Mouse (Mus musculus) forebrain, embryonic 11.5 days (tissue): Measurements from ENCODE around the gene Ankrd65. TPM values are rescaled to one million over a fixed set of nuclear protein-coding genes. Genes with fewer than 3 reads are reported as not detected.
A peak's percentile ranks its signal among the peaks of the same experiment; 100 is the strongest.

Source experiments
- ATAC-seq: fragments of 200-750 bp; cut with Nextera tagmentation; replicated peaks from 2 replicates; pipeline ENCODE4 v1.8.0; 2017; ENCODE audit warnings: moderate TSS enrichment; ENCODE audit not compliant: low FRiP score
- DNase-seq: peaks from one replicate; pipeline ENCODE4 v3.0.0-alpha.2; 2017; ENCODE audit warnings: low spot score
- H3K27ac ChIP-seq: fragments of 300-500 bp; sonication (generic); 2 replicates; pipeline ENCODE4 v1.5.1; 2014; ENCODE audit warnings: low read depth, low read length
- H3K27me3 ChIP-seq: fragments of 300-500 bp; sonication (generic); 2 replicates; pipeline ENCODE4 v1.6.1; 2014; ENCODE audit warnings: mild to moderate bottlenecking, low read length, mixed read lengths; ENCODE audit not compliant: control insufficient read depth, insufficient read depth
- H3K36me3 ChIP-seq: fragments of 300-500 bp; sonication (generic); 2 replicates; pipeline ENCODE4 v1.6.1; 2014; ENCODE audit warnings: mild to moderate bottlenecking, low read length, moderate library complexity, mixed read lengths; ENCODE audit not compliant: control insufficient read depth, insufficient read depth
- H3K4me1 ChIP-seq: fragments of 300-500 bp; sonication (generic); replicated peaks from 2 replicates; pipeline ENCODE4 v1.6.1; 2014; ENCODE audit warnings: low read length, mixed read lengths; ENCODE audit not compliant: control insufficient read depth, insufficient read depth
- H3K4me2 ChIP-seq: fragments of 300-500 bp; sonication (generic); 2 replicates; pipeline ENCODE4 v1.6.1; 2014; ENCODE audit warnings: low read depth, mild to moderate bottlenecking, low read length, moderate library complexity, mixed read lengths; ENCODE audit not compliant: severe bottlenecking
- H3K4me3 ChIP-seq: fragments of 300-500 bp; sonication (generic); 2 replicates; pipeline ENCODE4 v1.5.1; 2014; ENCODE audit warnings: low read depth, low read length
- H3K9ac ChIP-seq: fragments of 300-500 bp; sonication (generic); 2 replicates; pipeline ENCODE4 v1.6.1; 2014; ENCODE audit warnings: low read length
- H3K9me3 ChIP-seq: fragments of 300-500 bp; sonication (generic); 2 replicates; pipeline ENCODE4 v1.6.1; 2016; ENCODE audit warnings: low read length, mixed read lengths; ENCODE audit not compliant: control insufficient read depth
- WGBS: fragments of 180-500 bp; shearing (Covaris S2); extraction: QIAGEN DNeasy Blood & Tissue Kit; methylation state at CpG from one replicate; pipeline ENCODE4 v1.1.7; 2014; 5-methylcytosine and 5-hydroxymethylcytosine counted together
- polyA plus RNA-seq: library from polyadenylated mRNA; unstranded; fragments of >200 nt; fragmentation: Nextera tagmentation; extraction: Ambion mirVana; gene quantifications from 2 replicates; pipeline ENCODE4 v1.2.1, GENCODE M21; 2014

The Ankrd65 gene
- polyA plus RNA-seq, 1 experiment from 2014 or later: not detected

- ATAC-seq: no peak
- no peaks in the 10 kb centered on the region for H3K27me3 ChIP-seq
- WGBS: 76% methylated on average over 24 of the region's 24 CpGs
- no peak overlapping the region for H3K4me3 ChIP-seq
- no peaks in the 10 kb centered on the region for H3K4me1 ChIP-seq
- H3K27ac ChIP-seq: no peak overlapping the region
- no peaks in the 10 kb centered on the region for H3K9me3 ChIP-seq
- no peaks in the 10 kb centered on the region for H3K36me3 ChIP-seq
- H3K4me2 ChIP-seq: no peak overlapping the region
- H3K9ac ChIP-seq: no peak overlapping the region
- no peak for DNase-seq
These were observed 1.1 kb downstream of the Ankrd65 start for GRCm38 (mm10) chr4:155791240-155791933.

- H3K9ac ChIP-seq: no peak overlapping the region
- H3K4me2 ChIP-seq: no peak overlapping the region
- DNase-seq: no peak
- H3K27me3 ChIP-seq: no peaks in the 10 kb centered on the region
- ATAC-seq: no peak
- no peaks in the 10 kb centered on the region for H3K4me1 ChIP-seq
- no peak overlapping the region for H3K27ac ChIP-seq
- 90% methylated on average over 2 of the region's 2 CpGs for WGBS
- no peaks in the 10 kb centered on the region for H3K9me3 ChIP-seq
- no peak overlapping the region for H3K4me3 ChIP-seq
- no peaks in the 10 kb centered on the region for H3K36me3 ChIP-seq
These were observed 3.5 kb downstream of the Ankrd65 start for GRCm38 (mm10) chr4:155793730-155794129.

GRCm38 (mm10) chr4:155802075-155802474, 11.8 kb downstream of the Ankrd65 start:
- Histone ChIP-seq H3K4me3 (no peak overlapping the region), H3K36me3 (no peaks in the 10 kb centered on the region), H3K9ac (no peak overlapping the region), H3K27ac (no peak overlapping the region), H3K4me1 (peaks cover 5% of the 10 kb centered on the region; the same call in 1 of the 2 replicates), H3K4me2 (no peak overlapping the region), H3K9me3 (no peaks in the 10 kb centered on the region), H3K27me3 (no peaks in the 10 kb centered on the region; the same call in 1 of the 2 replicates)
- DNase-seq (no peak), ATAC-seq (no peak)
- WGBS: 100% methylated on average over 1 of the region's 1 CpGs

- peak within 1 kb of the TSS; percentile 91 for H3K4me3 ChIP-seq
- DNase-seq: no peak
- no peaks in the 10 kb centered on the region for H3K9me3 ChIP-seq
- H3K36me3 ChIP-seq: no peaks in the 10 kb centered on the region; the same call in 1 of the 2 replicates
- peak within 1 kb of the TSS; percentile 60 for H3K4me2 ChIP-seq
- peak within 1 kb of the TSS; percentile 48; the same call in 1 of the 2 replicates for H3K27ac ChIP-seq
- peak within 1 kb of the TSS; percentile 90 for H3K9ac ChIP-seq
- peaks cover 5% of the 10 kb centered on the region; the same call in 1 of the 2 replicates for H3K4me1 ChIP-seq
- peak; percentile 40 for ATAC-seq
- no peaks in the 10 kb centered on the region; the same call in 1 of the 2 replicates for H3K27me3 ChIP-seq
- 9% methylated on average over 12 of the region's 12 CpGs for WGBS
These were observed 12.6 kb downstream of the Ankrd65 start, which contains the start of gene Mrpl20 for GRCm38 (mm10) chr4:155802741-155803339. Gene Mrpl20 (plus strand): TSS chr4:155802878.

- Histone ChIP-seq H3K27ac (peak overlapping the region; percentile 48; the same call in 1 of the 2 replicates), H3K9ac (peak overlapping the region; percentile 90), H3K9me3 (no peaks in the 10 kb centered on the region), H3K36me3 (no peaks in the 10 kb centered on the region; the same call in none of the 2 replicates), H3K4me1 (peaks cover 5% of the 10 kb centered on the region; the same call in 1 of the 2 replicates), H3K4me3 (peak overlapping the region; percentile 91), H3K4me2 (peak overlapping the region; percentile 60), H3K27me3 (no peaks in the 10 kb centered on the region; the same call in 1 of the 2 replicates)
- ATAC-seq: peak; percentile 97
- WGBS: under 1% methylated on average over 58 of the region's 58 CpGs
- DNase-seq: peak; percentile 98
These were observed 13.3 kb downstream of the Ankrd65 start for GRCm38 (mm10) chr4:155803340-155804041.

GRCm38 (mm10) chr4:155807841-155808240, 17.6 kb downstream of the Ankrd65 start:
- Histone ChIP-seq H3K4me1 (peaks cover 7% of the 10 kb centered on the region; the same call in 1 of the 2 replicates), H3K36me3 (no peaks in the 10 kb centered on the region; the same call in none of the 2 replicates), H3K9ac (no peak overlapping the region), H3K27me3 (no peaks in the 10 kb centered on the region), H3K4me2 (no peak overlapping the region), H3K27ac (no peak overlapping the region), H3K9me3 (no peaks in the 10 kb centered on the region), H3K4me3 (no peak overlapping the region)
- 89% methylated on average over 3 of the region's 3 CpGs for WGBS
- no peak for DNase-seq
- ATAC-seq: no peak

GRCm38 (mm10) chr4:155811929-155812664, 21.9 kb downstream of the Ankrd65 start, which contains the start of gene Ccnl2:
Gene Ccnl2 (plus strand): TSS chr4:155812489.
- H3K4me3 ChIP-seq: peak within 1 kb of the TSS; percentile 100
- no peaks in the 10 kb centered on the region for H3K27me3 ChIP-seq
- DNase-seq (peak; percentile 98), ATAC-seq (peak; percentile 99)
- peak within 1 kb of the TSS; percentile 97 for H3K4me2 ChIP-seq
- H3K36me3 ChIP-seq: peaks cover 7% of the 10 kb centered on the region
- no peaks in the 10 kb centered on the region for H3K9me3 ChIP-seq
- H3K9ac ChIP-seq: peak within 1 kb of the TSS; percentile 99
- H3K27ac ChIP-seq: peak within 1 kb of the TSS; percentile 71
- peaks cover 8% of the 10 kb centered on the region for H3K4me1 ChIP-seq
- WGBS: 1% methylated on average over 59 of the region's 60 CpGs
